Mouse (Mus musculus): Measurements from ENCODE around the gene Amotl1.

DNA sequence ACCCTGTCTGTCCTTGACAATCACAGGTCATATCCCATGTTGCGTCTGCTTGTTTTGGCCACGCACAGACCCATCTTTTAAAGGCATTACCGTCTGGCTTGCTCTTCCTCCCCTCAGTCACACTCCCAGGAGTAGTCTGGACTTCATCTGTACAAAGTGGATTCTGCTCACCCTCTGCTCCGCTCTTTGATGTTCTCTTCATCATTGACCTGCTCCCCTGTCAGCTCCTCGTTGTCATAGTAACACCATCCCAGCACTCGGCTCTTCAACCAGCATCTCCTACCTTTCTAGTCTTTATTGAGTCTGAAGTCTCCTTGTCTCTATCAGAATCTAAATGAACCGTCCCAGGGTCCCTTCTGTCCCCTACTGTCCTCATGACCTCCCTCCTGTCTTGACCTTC lies 9.3 kb downstream of the Amotl1 start:
- TF ChIP-seq CTCF (IDR thresholded peaks at IDR 0.05; ENCODE audit: low read depth, low read length): no peak
- no peak for TF ChIP-seq POLR2A (IDR thresholded peaks at IDR 0.05; ENCODE audit: insufficient read depth, low read length)
